Mouse (Mus musculus) G1E-ER4 (cell line): ENCODE results near the gene Csnk2b. TPM values are rescaled to one million over a fixed set of nuclear protein-coding genes. Genes with fewer than 3 reads are reported as not detected.

Source experiments
- GATA1 ChIP-seq: IDR thresholded peaks from one replicate; pipeline ENCODE4 v1.8.0; 2012; ENCODE audit warnings: low read length, inconsistent platforms
- polyA plus RNA-seq: library from polyadenylated mRNA; stranded (reverse); fragments of >175 nt; gene quantifications from 2 replicates; pipeline ENCODE4 v1.2.3, GENCODE M21; 2012

Gene Csnk2b
- polyA plus RNA-seq, 1 experiment: 66.1 TPM

- no peak for TF ChIP-seq GATA1
Observed at GRCm38 (mm10) chr17:35105740-35106389, 16.0 kb downstream of the Csnk2b start.

GRCm38 (mm10) chr17:35104754-35105153, 17.1 kb downstream of the Csnk2b start:
- TF ChIP-seq GATA1: peak; percentile 87

- TF ChIP-seq GATA1: no peak
Observed at GRCm38 (mm10) chr17:35104079-35104478, 17.8 kb downstream of the Csnk2b start.

- no peak for TF ChIP-seq GATA1
Observed at GRCm38 (mm10) chr17:35103221-35103690, 18.6 kb downstream of the Csnk2b start.

- TF ChIP-seq GATA1: no peak
Observed at GRCm38 (mm10) chr17:35102299-35102698, 19.6 kb downstream of the Csnk2b start.

- TF ChIP-seq GATA1: no peak
Observed at GRCm38 (mm10) chr17:35101161-35101560, 20.7 kb downstream of the Csnk2b start.

- TF ChIP-seq GATA1: no peak
Observed at GRCm38 (mm10) chr17:35100196-35100765, 21.6 kb downstream of the Csnk2b start.

- no peak for TF ChIP-seq GATA1
Observed at GRCm38 (mm10) chr17:35097164-35097655, 24.6 kb downstream of the Csnk2b start.

GRCm38 (mm10) chr17:35096597-35096996, 25.3 kb downstream of the Csnk2b start:
- TF ChIP-seq GATA1: no peak

GRCm38 (mm10) chr17:35094475-35095365, 27.1 kb downstream of the Csnk2b start:
- TF ChIP-seq GATA1: no peak

- TF ChIP-seq GATA1: no peak
Observed at GRCm38 (mm10) chr17:35092403-35093198, 29.3 kb downstream of the Csnk2b start.

- no peak for TF ChIP-seq GATA1
Observed at GRCm38 (mm10) chr17:35090166-35090932, 31.5 kb downstream of the Csnk2b start.

GRCm38 (mm10) chr17:35088825-35089644, 32.8 kb downstream of the Csnk2b start, which contains the start of gene Abhd16a:
TSS of gene Abhd16a (plus strand) at chr17:35089263.
- no peak for TF ChIP-seq GATA1
